Mouse (Mus musculus) kidney, embryonic 16.5 days (tissue): Measurements from ENCODE around the gene Mamdc2. TPM values are rescaled to one million over a fixed set of nuclear protein-coding genes. Genes with fewer than 3 reads are reported as not detected.
A peak's percentile ranks its signal among the peaks of the same experiment; 100 is the strongest.

Experiments used
- ATAC-seq: fragments of 200-750 bp; cut with Nextera tagmentation; 2 replicates; pipeline ENCODE4 v1.8.0; 2017; ENCODE audit warnings: moderate TSS enrichment; ENCODE audit not compliant: low FRiP score, low TSS enrichment
- H3K27ac ChIP-seq: fragments of 300-500 bp; sonication (generic); 2 replicates; pipeline ENCODE4 v1.5.1; 2014; ENCODE audit warnings: low read length
- H3K27me3 ChIP-seq: fragments of 300-500 bp; sonication (generic); 2 replicates; pipeline ENCODE4 v1.6.1; 2014; ENCODE audit warnings: low read length, control low read depth, mixed read lengths; ENCODE audit not compliant: insufficient read depth
- H3K36me3 ChIP-seq: fragments of 300-500 bp; sonication (generic); 2 replicates; pipeline ENCODE4 v1.6.1; 2014; ENCODE audit warnings: low read length, control low read depth, mixed read lengths; ENCODE audit not compliant: insufficient read depth
- H3K4me1 ChIP-seq: fragments of 300-500 bp; sonication (generic); 2 replicates; pipeline ENCODE4 v1.6.1; 2014; ENCODE audit warnings: low read length, control low read depth, mixed read lengths; ENCODE audit not compliant: insufficient read depth
- H3K4me2 ChIP-seq: fragments of 300-500 bp; sonication (generic); replicated peaks from 2 replicates; pipeline ENCODE4 v1.6.1; 2014; ENCODE audit warnings: low read depth, low read length
- H3K4me3 ChIP-seq: fragments of 300-500 bp; sonication (generic); 2 replicates; pipeline ENCODE4 v1.5.1; 2014; ENCODE audit warnings: mild to moderate bottlenecking, low read length
- H3K9ac ChIP-seq: fragments of 300-500 bp; sonication (generic); replicated peaks from 2 replicates; pipeline ENCODE4 v1.6.1; 2014; ENCODE audit warnings: low read length
- H3K9me3 ChIP-seq: fragments of 300-500 bp; sonication (generic); 2 replicates; pipeline ENCODE4 v1.6.1; 2016; ENCODE audit warnings: low read length, control low read depth
- WGBS: fragments of 180-500 bp; shearing (Covaris S2); extraction: QIAGEN DNeasy Blood & Tissue Kit; methylation state at CpG from one replicate; pipeline ENCODE4 v1.1.7; 2014; 5-methylcytosine and 5-hydroxymethylcytosine counted together
- polyA plus RNA-seq: library from polyadenylated mRNA; unstranded; fragments of >200 nt; fragmentation: Nextera tagmentation; extraction: Ambion mirVana; gene quantifications from 2 replicates; pipeline ENCODE4 v1.2.1, GENCODE M21; 2015

Gene Mamdc2
- polyA plus RNA-seq, 1 experiment from 2014 or later, result 1.5 TPM

GRCm38 (mm10) chr19:23444910-23445845 is 3.1 kb downstream of the Mamdc2 start:
- Histone ChIP-seq H3K27ac (no peak overlapping the region), H3K36me3 (no peaks in the 10 kb centered on the region), H3K27me3 (peaks cover 4% of the 10 kb centered on the region), H3K4me1 (peaks cover 17% of the 10 kb centered on the region), H3K4me3 (no peak overlapping the region), H3K9me3 (no peaks in the 10 kb centered on the region), H3K9ac (no peak overlapping the region), H3K4me2 (no peak overlapping the region)
- ATAC-seq, result no peak
- WGBS, result 35% methylated on average over 7 of the region's 7 CpGs

- Histone ChIP-seq H3K27me3 (no peaks in the 10 kb centered on the region), H3K4me2 (no peak overlapping the region), H3K4me1 (no peaks in the 10 kb centered on the region), H3K9me3 (no peaks in the 10 kb centered on the region), H3K36me3 (no peaks in the 10 kb centered on the region), H3K27ac (no peak overlapping the region), H3K4me3 (no peak overlapping the region), H3K9ac (no peak overlapping the region)
- ATAC-seq, result no peak
- WGBS, result 84% methylated on average over 4 of the region's 4 CpGs
Observed at GRCm38 (mm10) chr19:23435731-23436130, 12.5 kb downstream of the Mamdc2 start.

GRCm38 (mm10) chr19:23434433-23434832 is 13.8 kb downstream of the Mamdc2 start:
- ATAC-seq, result no peak
- Histone ChIP-seq H3K4me1 (no peaks in the 10 kb centered on the region), H3K27ac (no peak overlapping the region), H3K9me3 (no peaks in the 10 kb centered on the region), H3K4me2 (no peak overlapping the region), H3K9ac (no peak overlapping the region), H3K27me3 (no peaks in the 10 kb centered on the region), H3K4me3 (no peak overlapping the region), H3K36me3 (no peaks in the 10 kb centered on the region)
- 86% methylated on average over 11 of the region's 11 CpGs for WGBS

- no peak overlapping the region for H3K27ac ChIP-seq
- 89% methylated on average over 1 of the region's 1 CpGs for WGBS
- H3K4me1 ChIP-seq, result no peaks in the 10 kb centered on the region
- H3K4me2 ChIP-seq, result no peak overlapping the region
- ATAC-seq, result no peak
- H3K9me3 ChIP-seq, result peaks cover under 1% of the 10 kb centered on the region; the same call in 1 of the 2 replicates
- no peak overlapping the region for H3K4me3 ChIP-seq
- H3K27me3 ChIP-seq, result no peaks in the 10 kb centered on the region
- no peaks in the 10 kb centered on the region for H3K36me3 ChIP-seq
- H3K9ac ChIP-seq, result no peak overlapping the region
Observed at GRCm38 (mm10) chr19:23417668-23418067, 30.6 kb downstream of the Mamdc2 start.

GRCm38 (mm10) chr19:23410800-23411199 is 37.4 kb downstream of the Mamdc2 start:
- Histone ChIP-seq H3K4me2 (no peak overlapping the region), H3K27me3 (peaks cover 4% of the 10 kb centered on the region; the same call in 1 of the 2 replicates), H3K9me3 (peaks cover 2% of the 10 kb centered on the region; the same call in 1 of the 2 replicates), H3K9ac (no peak overlapping the region), H3K27ac (no peak overlapping the region), H3K36me3 (no peaks in the 10 kb centered on the region), H3K4me3 (no peak overlapping the region), H3K4me1 (no peaks in the 10 kb centered on the region)
- ATAC-seq, result no peak
- WGBS, result 57% methylated on average over 5 of the region's 5 CpGs

- ATAC-seq, result no peak
- 39% methylated on average over 4 of the region's 4 CpGs for WGBS
Observed at GRCm38 (mm10) chr19:23410328-23410727, 37.9 kb downstream of the Mamdc2 start.

GRCm38 (mm10) chr19:23401469-23402135 is 46.6 kb downstream of the Mamdc2 start:
- Histone ChIP-seq H3K9me3 (no peaks in the 10 kb centered on the region), H3K9ac (no peak overlapping the region), H3K36me3 (no peaks in the 10 kb centered on the region), H3K4me3 (no peak overlapping the region), H3K4me2 (no peak overlapping the region), H3K27me3 (peaks cover 2% of the 10 kb centered on the region; the same call in 1 of the 2 replicates), H3K27ac (no peak overlapping the region), H3K4me1 (peaks cover 22% of the 10 kb centered on the region)
- peak; percentile 84; the same call in 1 of the 2 replicates for ATAC-seq
- WGBS, result 19% methylated on average over 12 of the region's 12 CpGs

More at GRCm38 (mm10) chr19:23410328-23410727, 37.9 kb downstream of the Mamdc2 start:
- H3K27me3 ChIP-seq, result peaks cover 4% of the 10 kb centered on the region; the same call in 1 of the 2 replicates
- no peaks in the 10 kb centered on the region for H3K36me3 ChIP-seq
- no peaks in the 10 kb centered on the region for H3K4me1 ChIP-seq
- no peak overlapping the region for H3K4me3 ChIP-seq
- no peak overlapping the region for H3K27ac ChIP-seq
- peaks cover 2% of the 10 kb centered on the region; the same call in 1 of the 2 replicates for H3K9me3 ChIP-seq
- no peak overlapping the region for H3K9ac ChIP-seq
- no peak overlapping the region for H3K4me2 ChIP-seq

- 59% methylated on average over 5 of the region's 5 CpGs for WGBS
- Histone ChIP-seq H3K4me3 (no peak overlapping the region), H3K27me3 (no peaks in the 10 kb centered on the region), H3K9ac (no peak overlapping the region), H3K9me3 (no peaks in the 10 kb centered on the region), H3K4me2 (no peak overlapping the region), H3K27ac (no peak overlapping the region), H3K36me3 (no peaks in the 10 kb centered on the region), H3K4me1 (peaks cover 22% of the 10 kb centered on the region)
- no peak for ATAC-seq
Observed at GRCm38 (mm10) chr19:23400485-23400884, 47.8 kb downstream of the Mamdc2 start.

GRCm38 (mm10) chr19:23395956-23396355 is 52.3 kb downstream of the Mamdc2 start:
- no peaks in the 10 kb centered on the region for H3K9me3 ChIP-seq
- no peak overlapping the region for H3K4me2 ChIP-seq
- no peak for ATAC-seq
- no peak overlapping the region for H3K27ac ChIP-seq
- no peaks in the 10 kb centered on the region for H3K36me3 ChIP-seq
- no peak overlapping the region for H3K9ac ChIP-seq
- no peak overlapping the region for H3K4me3 ChIP-seq
- WGBS, result 69% methylated on average over 2 of the region's 2 CpGs
- H3K4me1 ChIP-seq, result no peaks in the 10 kb centered on the region
- no peaks in the 10 kb centered on the region for H3K27me3 ChIP-seq
